Mouse (Mus musculus) MN1 (cell line): ENCODE measurements at regions not wholly inside any gene's neighbourhood (a gene's known extent, or its start where the extent isn't known, plus 50 kb on each side); places are given as distances from the start of the nearest gene placed in this dataset.

Experiments
- DNase-seq: peaks from one replicate; pipeline ENCODE4 v3.0.0-alpha.2; 2016; ENCODE audit warnings: low spot score

GRCm38 (mm10) chr14:37292084-37292860 is 157.2 kb upstream of the Ghitm start:
- no peak for DNase-seq

GRCm38 (mm10) chr14:37284391-37284790 is 149.3 kb upstream of the Ghitm start:
- no peak for DNase-seq

- DNase-seq, result no peak
Observed at GRCm38 (mm10) chr14:37279356-37279755, 144.3 kb upstream of the Ghitm start.

GRCm38 (mm10) chr14:37276728-37277695 is 141.9 kb upstream of the Ghitm start:
- DNase-seq, result no peak

GRCm38 (mm10) chr14:37272063-37272462 is 137.0 kb upstream of the Ghitm start:
- DNase-seq, result no peak

GRCm38 (mm10) chr14:37271015-37271933 is 136.2 kb upstream of the Ghitm start:
- no peak for DNase-seq

- no peak for DNase-seq
Observed at GRCm38 (mm10) chr14:37269920-37270319, 134.8 kb upstream of the Ghitm start.

GRCm38 (mm10) chr14:37238632-37239032 is 103.6 kb upstream of the Ghitm start:
- peak; percentile 50 for DNase-seq

- DNase-seq, result no peak
Observed at GRCm38 (mm10) chr14:37237191-37237590, 102.1 kb upstream of the Ghitm start.

GRCm38 (mm10) chr14:37208256-37208655 is 73.2 kb upstream of the Ghitm start:
- DNase-seq, result no peak

- DNase-seq, result no peak
Observed at GRCm38 (mm10) chr14:37189795-37190194, 54.7 kb upstream of the Ghitm start.
